Mouse (Mus musculus): ENCODE data around the gene Sh3bp2.
"Not testable (repeated sequence)": the region's sequence is repeated elsewhere in the genome, so short reads cannot be mapped to it uniquely, and the experiment has no call there.

Sh3bp2 gene

GRCm38 (mm10) chr5:34527352-34527751 lies 1.7 kb downstream of the Sh3bp2 start:
- no peak for DNase-seq

- DNase-seq, result peak; percentile 42
Observed at GRCm38 (mm10) chr5:34528724-34529123, 3.1 kb downstream of the Sh3bp2 start.

- no peak for DNase-seq
Observed at GRCm38 (mm10) chr5:34530116-34530515, 4.5 kb downstream of the Sh3bp2 start.

- DNase-seq, result peak; percentile 46
Observed at GRCm38 (mm10) chr5:34530687-34531086, 5.0 kb downstream of the Sh3bp2 start.

- DNase-seq, result no peak
Observed at GRCm38 (mm10) chr5:34533066-34533465, 7.4 kb downstream of the Sh3bp2 start.

GRCm38 (mm10) chr5:34533820-34534219 lies 8.2 kb downstream of the Sh3bp2 start:
- DNase-seq, result no peak

GRCm38 (mm10) chr5:34534776-34535581 lies 9.3 kb downstream of the Sh3bp2 start:
- DNase-seq, result no peak

GRCm38 (mm10) chr5:34535831-34536230 lies 10.2 kb downstream of the Sh3bp2 start:
- no peak for DNase-seq

GRCm38 (mm10) chr5:34538079-34538478 lies 12.4 kb downstream of the Sh3bp2 start:
- DNase-seq, result no peak

GRCm38 (mm10) chr5:34538527-34538926 lies 12.9 kb downstream of the Sh3bp2 start:
- no peak for DNase-seq

- no peak for DNase-seq
Observed at GRCm38 (mm10) chr5:34539121-34539520, 13.5 kb downstream of the Sh3bp2 start.

GRCm38 (mm10) chr5:34542166-34542565 lies 16.5 kb downstream of the Sh3bp2 start:
- no peak for DNase-seq

GRCm38 (mm10) chr5:34543114-34543513 lies 17.5 kb downstream of the Sh3bp2 start:
- DNase-seq, result no peak

GRCm38 (mm10) chr5:34547410-34547809 lies 21.8 kb downstream of the Sh3bp2 start:
- DNase-seq, result peak; percentile 38

- DNase-seq, result no peak
Observed at GRCm38 (mm10) chr5:34549135-34549482, 23.5 kb downstream of the Sh3bp2 start.

GRCm38 (mm10) chr5:34549483-34550221 lies 24.0 kb downstream of the Sh3bp2 start:
- DNase-seq, result peak; percentile 55

- no peak for DNase-seq
Observed at GRCm38 (mm10) chr5:34550251-34550650, 24.6 kb downstream of the Sh3bp2 start.

GRCm38 (mm10) chr5:34551821-34552220 lies 26.2 kb downstream of the Sh3bp2 start:
- no peak for DNase-seq

GRCm38 (mm10) chr5:34563854-34564253 lies 38.2 kb downstream of the Sh3bp2 start:
- DNase-seq, result no peak

- DNase-seq, result no peak
Observed at GRCm38 (mm10) chr5:34564291-34564690, 38.7 kb downstream of the Sh3bp2 start.

GRCm38 (mm10) chr5:34565545-34566283 lies 40.1 kb downstream of the Sh3bp2 start:
- DNase-seq, result no peak

- no peak for DNase-seq
Observed at GRCm38 (mm10) chr5:34571551-34571950, 45.9 kb downstream of the Sh3bp2 start.

- not testable (repeated sequence) for DNase-seq
Observed at GRCm38 (mm10) chr5:34572568-34572967, 46.9 kb downstream of the Sh3bp2 start.
